Mouse (Mus musculus) liver, adult 2 months (tissue): ENCODE measurements around the gene Nos1ap. TPM values are rescaled to one million over a fixed set of nuclear protein-coding genes. Genes with fewer than 3 reads are reported as not detected.

Source experiments
- DNase-seq: peaks from one replicate; pipeline ENCODE4 v3.0.0-alpha.2; 2011; ENCODE audit warnings: low read depth, low spot score; ENCODE audit errors: extremely low read depth
- H3K27ac ChIP-seq: fragments of 200-500 bp; replicated peaks from 2 replicates; pipeline ENCODE4 v1.5.1; 2012; ENCODE audit warnings: low read depth, mild to moderate bottlenecking, control low read depth, inconsistent platforms, low read length; ENCODE audit not compliant: insufficient read depth
- H3K27me3 ChIP-seq: fragments of 200-500 bp; 2 replicates; pipeline ENCODE4 v1.6.1; 2012; ENCODE audit warnings: mild to moderate bottlenecking, moderate library complexity, low read length, inconsistent platforms; ENCODE audit not compliant: control insufficient read depth, insufficient read depth
- H3K36me3 ChIP-seq: fragments of 200-500 bp; 2 replicates; pipeline ENCODE4 v1.6.1; 2012; ENCODE audit warnings: low read length, inconsistent platforms; ENCODE audit not compliant: control insufficient read depth, insufficient read depth
- H3K4me1 ChIP-seq: fragments of 200-500 bp; 2 replicates; pipeline ENCODE4 v1.6.1; 2011; ENCODE audit warnings: low read length; ENCODE audit not compliant: control insufficient read depth, insufficient read depth
- H3K4me3 ChIP-seq: fragments of 200-500 bp; 2 replicates; pipeline ENCODE4 v1.5.1; 2011; ENCODE audit warnings: low read depth, mild to moderate bottlenecking, control low read depth, low read length, moderate library complexity; ENCODE audit not compliant: insufficient read depth
- H3K79me2 ChIP-seq: fragments of 200-500 bp; 2 replicates; pipeline ENCODE4 v1.6.1; 2012; ENCODE audit warnings: inconsistent platforms, mild to moderate bottlenecking, low read length, moderate library complexity; ENCODE audit not compliant: control insufficient read depth, insufficient read depth
- H3K9ac ChIP-seq: fragments of 200-500 bp; 2 replicates; pipeline ENCODE4 v1.6.1; 2012; ENCODE audit warnings: low read depth, mild to moderate bottlenecking, control low read depth, inconsistent platforms, low read length
- CTCF ChIP-seq: fragments of 200-500 bp; IDR thresholded peaks from 2 replicates; pipeline ENCODE4 v1.5.1; 2011; ENCODE audit warnings: low read depth, low read length, control low read depth
- POLR2A ChIP-seq: fragments of 200-500 bp; IDR thresholded peaks from 2 replicates; pipeline ENCODE4 v1.6.1; 2011; ENCODE audit warnings: low read length, control low read depth; ENCODE audit not compliant: insufficient read depth; ENCODE audit errors: extremely low read depth
- WGBS: fragments of 180-500 bp; shearing (Covaris S2); methylation state at CpG from one replicate; pipeline ENCODE4 v1.1.7; 2018; 5-methylcytosine and 5-hydroxymethylcytosine counted together
- polyA plus RNA-seq: library from polyadenylated mRNA; depleted of rRNA; stranded (reverse); fragments of >200 nt; gene quantifications from 2 replicates; pipeline ENCODE4 v1.2.3, GENCODE M21; 2012
- total RNA-seq: library from RNA; depleted of rRNA; stranded (reverse); fragments of >200 nt; gene quantifications from 2 replicates; pipeline ENCODE4 v1.2.3, GENCODE M21; 2014

Nos1ap gene
- total and polyA plus RNA-seq, 2 experiments: 1.8 to 3.1 TPM

- Histone ChIP-seq H3K27me3 (no peaks in the 10 kb centered on the region), H3K36me3 (no peaks in the 10 kb centered on the region), H3K27ac (no peak overlapping the region), H3K4me1 (peaks cover 13% of the 10 kb centered on the region), H3K9ac (no peak overlapping the region), H3K4me3 (no peak overlapping the region), H3K79me2 (peaks cover 19% of the 10 kb centered on the region; the same call in 1 of the 2 replicates)
- no peak for DNase-seq
- TF ChIP-seq CTCF (no peak), POLR2A (no peak)
- 38% methylated on average over 1 of the region's 1 CpGs for WGBS
These were observed 87.7 kb downstream of the Nos1ap start for GRCm38 (mm10) chr1:170501970-170502369.

GRCm38 (mm10) chr1:170501556-170501955, 88.1 kb downstream of the Nos1ap start:
- WGBS: 25% methylated on average over 7 of the region's 7 CpGs
- H3K4me1 ChIP-seq: peaks cover 13% of the 10 kb centered on the region
- no peak overlapping the region for H3K27ac ChIP-seq

GRCm38 (mm10) chr1:170499891-170500290, 89.8 kb downstream of the Nos1ap start:
- Histone ChIP-seq H3K27ac (no peak overlapping the region), H3K9ac (no peak overlapping the region)
- no peak for TF ChIP-seq CTCF
- TF ChIP-seq POLR2A: no peak

More at GRCm38 (mm10) chr1:170501556-170501955, 88.1 kb downstream of the Nos1ap start:
- peak; percentile 75 for DNase-seq
- H3K4me3 ChIP-seq: no peak overlapping the region
- H3K36me3 ChIP-seq: no peaks in the 10 kb centered on the region
- no peak overlapping the region for H3K9ac ChIP-seq
- TF ChIP-seq POLR2A (no peak), CTCF (no peak)
- H3K79me2 ChIP-seq: peaks cover 19% of the 10 kb centered on the region; the same call in 1 of the 2 replicates
- H3K27me3 ChIP-seq: no peaks in the 10 kb centered on the region

GRCm38 (mm10) chr1:170499466-170499865, 90.2 kb downstream of the Nos1ap start:
- DNase-seq: no peak
- Histone ChIP-seq H3K79me2 (peaks cover 19% of the 10 kb centered on the region; the same call in 1 of the 2 replicates), H3K4me1 (peaks cover 19% of the 10 kb centered on the region), H3K4me3 (no peak overlapping the region), H3K27ac (no peak overlapping the region), H3K36me3 (no peaks in the 10 kb centered on the region), H3K27me3 (no peaks in the 10 kb centered on the region), H3K9ac (no peak overlapping the region)
- TF ChIP-seq POLR2A (no peak), CTCF (no peak)
- 63% methylated on average over 4 of the region's 4 CpGs for WGBS

More at GRCm38 (mm10) chr1:170499891-170500290, 89.8 kb downstream of the Nos1ap start:
- Histone ChIP-seq H3K27me3 (no peaks in the 10 kb centered on the region), H3K36me3 (no peaks in the 10 kb centered on the region), H3K4me1 (peaks cover 19% of the 10 kb centered on the region), H3K4me3 (no peak overlapping the region), H3K79me2 (peaks cover 19% of the 10 kb centered on the region; the same call in 1 of the 2 replicates)
- peak; percentile 86 for DNase-seq
- WGBS: 26% methylated on average over 6 of the region's 6 CpGs

GRCm38 (mm10) chr1:170498645-170499044, 91.0 kb downstream of the Nos1ap start:
- no peak for DNase-seq
- H3K36me3 ChIP-seq: no peaks in the 10 kb centered on the region
- no peaks in the 10 kb centered on the region for H3K27me3 ChIP-seq
- peaks cover 12% of the 10 kb centered on the region for H3K4me1 ChIP-seq
- no peak for TF ChIP-seq POLR2A
- TF ChIP-seq CTCF: no peak
- no peak overlapping the region for H3K27ac ChIP-seq
- H3K79me2 ChIP-seq: peaks cover 17% of the 10 kb centered on the region; the same call in 1 of the 2 replicates
- H3K9ac ChIP-seq: no peak overlapping the region
- H3K4me3 ChIP-seq: no peak overlapping the region
- 90% methylated on average over 4 of the region's 4 CpGs for WGBS

GRCm38 (mm10) chr1:170496221-170496620, 93.4 kb downstream of the Nos1ap start:
- peak; percentile 96 for DNase-seq
- peak overlapping the region; percentile 33 for H3K27ac ChIP-seq
- no peaks in the 10 kb centered on the region for H3K36me3 ChIP-seq
- TF ChIP-seq POLR2A: no peak
- TF ChIP-seq CTCF: 0 out of 2 replicates have a peak, but pooled peaks have one; percentile 8
- no peaks in the 10 kb centered on the region for H3K27me3 ChIP-seq
- H3K79me2 ChIP-seq: peaks cover 10% of the 10 kb centered on the region; the same call in 1 of the 2 replicates
- peaks cover 11% of the 10 kb centered on the region for H3K4me1 ChIP-seq
- no peak overlapping the region for H3K4me3 ChIP-seq
- no peak overlapping the region for H3K9ac ChIP-seq
- WGBS: 11% methylated on average over 8 of the region's 8 CpGs
